8 mouse cellular contexts compared by ENCODE assay signal in the genomic region with DNA sequence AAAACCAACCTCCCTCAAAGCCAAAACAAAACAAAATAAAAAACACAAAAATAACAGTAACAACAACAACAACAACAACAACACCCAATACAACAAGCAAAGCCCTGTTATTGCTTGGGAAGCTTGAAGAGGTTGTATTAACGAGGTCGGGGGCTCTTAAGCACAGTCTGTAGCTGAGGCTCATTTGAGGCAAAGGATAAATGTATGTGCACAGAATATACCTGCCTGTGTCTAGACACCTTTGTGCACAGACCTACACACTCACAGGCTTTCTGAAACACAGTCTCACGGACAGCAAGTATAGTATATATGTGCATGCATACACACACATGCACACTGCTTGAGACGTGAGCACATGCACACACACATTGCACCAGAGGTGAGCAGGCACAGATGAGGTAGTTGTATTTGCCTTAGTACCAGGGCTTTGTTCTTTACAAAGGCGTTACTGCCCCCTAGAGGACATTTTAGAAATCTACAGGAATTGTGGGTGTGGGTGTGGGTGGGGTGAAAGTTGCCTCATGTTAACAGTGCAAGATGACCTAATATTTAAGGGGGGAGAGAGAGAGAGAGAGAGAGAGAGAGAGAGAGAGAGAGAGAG. TPM values are rescaled to one million over a fixed set of nuclear protein-coding genes. Genes with fewer than 3 reads are reported as not detected.
DNase-seq lines count a peak whose midpoint lies in the region; ATAC-seq and TF ChIP-seq lines count a peak whose summit lies in the region.

No protein-coding gene starts in this region.

- no peak overlapping the region for H3K27ac ChIP-seq in cerebellum, adult 2 months (ENCODE audit: insufficient read depth, low read length)
- no peak overlapping the region for H3K27ac ChIP-seq in liver, postnatal 0 days (ENCODE audit: low read depth)
- no peak overlapping the region for H3K27ac ChIP-seq in neural tube, embryonic 13.5 days (replicated peaks)

- no peak overlapping the region for H3K4me2 ChIP-seq in liver, postnatal 0 days (ENCODE audit: low read depth, low read length)
- H3K4me2 ChIP-seq in neural tube, embryonic 13.5 days = no peak overlapping the region

- no peak overlapping the region for H3K4me3 ChIP-seq in cerebellum, adult 2 months (replicated peaks; ENCODE audit: insufficient read depth, low read depth, low read length)
- H3K4me3 ChIP-seq in liver, postnatal 0 days (ENCODE audit: low read depth, low read length) = no peak overlapping the region
- no peak overlapping the region for H3K4me3 ChIP-seq in neural tube, embryonic 13.5 days

- DNase-seq in cerebellum, adult 2 months = peak; percentile 41 to 58
- DNase-seq in cerebellum, postnatal 4 days (ENCODE audit: low spot score in 2 of 2) = no peak
- peak; percentile 63 for DNase-seq in R1 (ENCODE audit: low read depth, low spot score)
- peak; percentile 35 for DNase-seq in liver, postnatal 0 days
- no peak for DNase-seq in layer of hippocampus, postnatal 10 days (ENCODE audit: low spot score in 2 of 2)

- no peak overlapping the region for H3K9ac ChIP-seq in liver, postnatal 0 days (replicated peaks)
- H3K9ac ChIP-seq in neural tube, embryonic 13.5 days = no peak overlapping the region

- no peak for TF ChIP-seq EP300 in liver, postnatal 0 days (IDR thresholded peaks at IDR 0.05; ENCODE audit: low read depth)

- H3K27me3 ChIP-seq in cerebellum, adult 2 months (ENCODE audit: control insufficient read depth, insufficient read depth, low read length) = no peaks in the 10 kb centered on the region
- 0 out of 2 replicates have a peak, but pooled peaks cover 3% of the 10 kb centered on the region for H3K27me3 ChIP-seq in liver, postnatal 0 days (ENCODE audit: insufficient read depth, low read length)
- peaks cover 72% of the 10 kb centered on the region for H3K27me3 ChIP-seq in neural tube, embryonic 13.5 days

- WGBS in cerebellum, adult 2 months = 26% methylated on average over 5 of the region's 5 CpGs
- 16% methylated on average over 5 of the region's 5 CpGs for WGBS in liver, postnatal 0 days (ENCODE audit: insufficient replicate concordance)
- 30% methylated on average over 5 of the region's 5 CpGs for WGBS in neural tube, embryonic 13.5 days

- H3K9me3 ChIP-seq in liver, postnatal 0 days (ENCODE audit: low read length) = no peaks in the 10 kb centered on the region
- H3K9me3 ChIP-seq in neural tube, embryonic 13.5 days = no peaks in the 10 kb centered on the region

- peaks cover 3% of the 10 kb centered on the region; the same call in 1 of the 2 replicates for H3K4me1 ChIP-seq in cerebellum, adult 2 months (ENCODE audit: control insufficient read depth, insufficient read depth, low read length)
- no peaks in the 10 kb centered on the region for H3K4me1 ChIP-seq in liver, postnatal 0 days (ENCODE audit: insufficient read depth)
- no peaks in the 10 kb centered on the region for H3K4me1 ChIP-seq in neural tube, embryonic 13.5 days (replicated peaks)

- H3K36me3 ChIP-seq in liver, postnatal 0 days (replicated peaks; ENCODE audit: insufficient read depth, low read length) = no peaks in the 10 kb centered on the region
- no peaks in the 10 kb centered on the region for H3K36me3 ChIP-seq in neural tube, embryonic 13.5 days

- TF ChIP-seq POLR2A in cerebellum, adult 2 months (IDR thresholded peaks at IDR 0.05; ENCODE audit: borderline replicate concordance, insufficient read depth, low read length) = no peak

- peak; percentile 84 for ATAC-seq in erythroblast, adult 5-6 weeks (replicated peaks; ENCODE audit: low FRiP score, poor library complexity, severe bottlenecking)
- peak; percentile 81 for ATAC-seq in inflammation-experienced regulatory T-cells, adult 6 months
- peak; percentile 84 for ATAC-seq in liver, postnatal 0 days
- peak; percentile 87 for ATAC-seq in neural tube, embryonic 13.5 days (ENCODE audit: low read depth)

- peak; percentile 44; the same call in 1 of the 2 replicates for TF ChIP-seq CTCF in cerebellum, adult 2 months (IDR thresholded peaks at IDR 0.05; ENCODE audit: borderline replicate concordance, insufficient read depth, low read depth, low read length)
- peak; percentile 68 for TF ChIP-seq CTCF in liver, postnatal 0 days (IDR thresholded peaks at IDR 0.05; ENCODE audit: low read depth)

RNA-seq across cellular contexts. Expression of a gene that starts 10.4 kb away (rescaled TPM):
- polyA plus RNA-seq in cerebellum, adult 2 months (2012; rRNA removed) = 191 and 195 TPM in 2 replicates
- 1.3 and 7.7 TPM in 2 replicates for total RNA-seq in erythroblast, adult 5-6 weeks (2015; ENCODE audit: low replicate concordance)
- total RNA-seq in erythroblast, adult 5-6 weeks (2017; ENCODE audit: low replicate concordance) = 0.94 and 2.2 TPM in 2 replicates
- 10 to 100 TPM in 2 of 3 experiments, 1 to 10 TPM in 1; 8.6 to 15.8 (median 12.8) TPM for polyA plus RNA-seq in inflammation-experienced regulatory T-cells, adult 6 months (2017; shearing (Covaris generic))
- 3.4 and 3.9 TPM in 2 replicates for polyA plus RNA-seq in liver, postnatal 0 days (2015; fragmentation: Nextera tagmentation; extraction: Ambion mirVana)
- polyA plus RNA-seq in neural tube, embryonic 13.5 days (2015; fragmentation: Nextera tagmentation; extraction: Ambion mirVana) = 56.7 and 57.7 TPM in 2 replicates
- 10 to 100 TPM; 68.6 to 71.2 TPM for total RNA-seq in layer of hippocampus, postnatal 10 days (2021)

RNA-seq across cellular contexts. Expression of a gene that starts 15.9 kb away (rescaled TPM):
- polyA plus RNA-seq in cerebellum, adult 2 months (2012; rRNA removed) = 18.3 and 21.0 TPM in 2 replicates
- total RNA-seq in erythroblast, adult 5-6 weeks (2015; ENCODE audit: low replicate concordance) = not detected in 2 replicates
- total RNA-seq in erythroblast, adult 5-6 weeks (2017; ENCODE audit: low replicate concordance) = not detected in 2 replicates
- polyA plus RNA-seq in inflammation-experienced regulatory T-cells, adult 6 months (2017; shearing (Covaris generic)) = not detected
- polyA plus RNA-seq in liver, postnatal 0 days (2015; fragmentation: Nextera tagmentation; extraction: Ambion mirVana) = 0.15 TPM in 1 of 2 replicates, not detected in the other
- polyA plus RNA-seq in neural tube, embryonic 13.5 days (2015; fragmentation: Nextera tagmentation; extraction: Ambion mirVana) = 9.2 and 9.5 TPM in 2 replicates
- 10 to 100 TPM; 22.7 to 24.0 TPM for total RNA-seq in layer of hippocampus, postnatal 10 days (2021)

RNA-seq across cellular contexts. Expression of a gene that starts 25.4 kb away (rescaled TPM):
- 25.5 and 28.8 TPM in 2 replicates for polyA plus RNA-seq in cerebellum, adult 2 months (2012; rRNA removed)
- total RNA-seq in erythroblast, adult 5-6 weeks (2015; ENCODE audit: low replicate concordance) = 10.0 and 14.0 TPM in 2 replicates
- total RNA-seq in erythroblast, adult 5-6 weeks (2017; ENCODE audit: low replicate concordance) = 0.28 and 2.9 TPM in 2 replicates
- polyA plus RNA-seq in inflammation-experienced regulatory T-cells, adult 6 months (2017; shearing (Covaris generic)) = 10 to 100 TPM; 23.5 to 46.6 (median 37.2) TPM
- 2.4 TPM in 2 replicates for polyA plus RNA-seq in liver, postnatal 0 days (2015; fragmentation: Nextera tagmentation; extraction: Ambion mirVana)
- polyA plus RNA-seq in neural tube, embryonic 13.5 days (2015; fragmentation: Nextera tagmentation; extraction: Ambion mirVana) = 25.1 and 25.3 TPM in 2 replicates
- 10 to 100 TPM; 40.5 to 48.6 TPM for total RNA-seq in layer of hippocampus, postnatal 10 days (2021)

Comparison
In these comparisons a context has a peak if more than half of its experiments do, and no peak if none do; other contexts are left out.
1. DNase-seq: peak in cerebellum, adult 2 months (2 of 2), R1 (single experiment) and liver, postnatal 0 days (single experiment); none in cerebellum, postnatal 4 days (0 of 2) and layer of hippocampus, postnatal 10 days (0 of 2).
2. Peak in every context shown above with its lines, with median percentiles within 50 percentile points of each other: ATAC-seq.